8 mouse cellular contexts compared by ENCODE assay signal in genomic region chr6:83161921-83162641, GRCm38 (mm10). TPM values are rescaled to one million over a fixed set of nuclear protein-coding genes. Genes with fewer than 3 reads are reported as not detected.
DNase-seq lines count a peak whose midpoint lies in the region; ATAC-seq lines count a peak whose summit lies in the region.

No protein-coding gene starts in this region.

- peak; percentile 78 for DNase-seq in ES-CJ7 (ENCODE audit: low read depth, low spot score)
- peak; percentile 71 for DNase-seq in adrenal gland, postnatal 14 days
- peak; percentile 78 for DNase-seq in kidney, adult 11 months
- DNase-seq in lung, adult 18-20 months, result peak; percentile 67 to 68
- peak; percentile 21 for DNase-seq in ovary, postnatal 14 days (ENCODE audit: low spot score)
- DNase-seq in spleen, postnatal 14 days (ENCODE audit: low spot score in 2 of 2), result no peak

- under 1% methylated on average over 49 of the region's 49 CpGs for WGBS in forebrain, embryonic 16.5 days

- H3K4me2 ChIP-seq in forebrain, embryonic 16.5 days (ENCODE audit: low read length), result peak overlapping the region; percentile 42

- peaks cover 32% of the 10 kb centered on the region for H3K27me3 ChIP-seq in forebrain, embryonic 16.5 days (replicated peaks; ENCODE audit: control insufficient read depth, insufficient read depth, low read length)

- no peak overlapping the region for H3K27ac ChIP-seq in forebrain, embryonic 16.5 days (ENCODE audit: low read length)

- no peak for ATAC-seq in forebrain, embryonic 16.5 days
- ATAC-seq in megakaryocyte progenitor cell, adult 5-6 weeks (replicated peaks; ENCODE audit: poor library complexity), result no peak

- H3K36me3 ChIP-seq in forebrain, embryonic 16.5 days (ENCODE audit: control insufficient read depth, insufficient read depth), result no peaks in the 10 kb centered on the region

- H3K9me3 ChIP-seq in forebrain, embryonic 16.5 days (ENCODE audit: control insufficient read depth, low read length), result no peaks in the 10 kb centered on the region

- H3K9ac ChIP-seq in forebrain, embryonic 16.5 days (replicated peaks; ENCODE audit: low read depth, low read length), result peak overlapping the region; percentile 30; the same call in 1 of the 2 replicates

- H3K4me3 ChIP-seq in forebrain, embryonic 16.5 days (replicated peaks; ENCODE audit: low read length), result peak overlapping the region; percentile 29

- H3K4me1 ChIP-seq in forebrain, embryonic 16.5 days (replicated peaks; ENCODE audit: control insufficient read depth, insufficient read depth, low read length), result peaks cover 20% of the 10 kb centered on the region

RNA-seq across cellular contexts. Expression of gene Dctn1, which starts 3.6 kb away (rescaled TPM):
- total RNA-seq in adrenal gland, postnatal 14 days (2021), result 102 and 126 TPM in 2 replicates
- 150 and 158 TPM in 2 replicates for polyA plus RNA-seq in forebrain, embryonic 16.5 days (2015; fragmentation: Nextera tagmentation; extraction: Ambion mirVana)
- 50.8 and 51.4 TPM in 2 replicates for total RNA-seq in megakaryocyte progenitor cell, adult 5-6 weeks (2015)
- total RNA-seq in megakaryocyte progenitor cell, adult 5-6 weeks (2017), result 85.9 and 86.2 TPM in 2 replicates

RNA-seq across cellular contexts. Expression of gene 1700003E16Rik, which starts 5.9 kb away (rescaled TPM):
- 0.33 and 0.34 TPM in 2 replicates for total RNA-seq in adrenal gland, postnatal 14 days (2021)
- polyA plus RNA-seq in forebrain, embryonic 16.5 days (2015; fragmentation: Nextera tagmentation; extraction: Ambion mirVana), result 7.8 and 9.4 TPM in 2 replicates
- not detected in 2 replicates for total RNA-seq in megakaryocyte progenitor cell, adult 5-6 weeks (2015)
- not detected in 2 replicates for total RNA-seq in megakaryocyte progenitor cell, adult 5-6 weeks (2017)

RNA-seq across cellular contexts. Expression of gene Wdr54, which starts 5.9 kb away (rescaled TPM):
- total RNA-seq in adrenal gland, postnatal 14 days (2021), result 1.5 and 2.9 TPM in 2 replicates
- polyA plus RNA-seq in forebrain, embryonic 16.5 days (2015; fragmentation: Nextera tagmentation; extraction: Ambion mirVana), result 18.2 and 21.7 TPM in 2 replicates
- 0.57 TPM in 1 of 2 replicates, not detected in the other for total RNA-seq in megakaryocyte progenitor cell, adult 5-6 weeks (2015)
- total RNA-seq in megakaryocyte progenitor cell, adult 5-6 weeks (2017), result under 0.01 and 0.14 TPM in 2 replicates

RNA-seq across cellular contexts. Expression of gene Rtkn, which starts 26.8 kb away (rescaled TPM):
- total RNA-seq in adrenal gland, postnatal 14 days (2021), result 9.1 and 13.6 TPM in 2 replicates
- polyA plus RNA-seq in forebrain, embryonic 16.5 days (2015; fragmentation: Nextera tagmentation; extraction: Ambion mirVana), result 6.9 and 7.4 TPM in 2 replicates
- total RNA-seq in megakaryocyte progenitor cell, adult 5-6 weeks (2015), result 1.9 and 2.4 TPM in 2 replicates
- 2.2 and 2.4 TPM in 2 replicates for total RNA-seq in megakaryocyte progenitor cell, adult 5-6 weeks (2017)

RNA-seq across cellular contexts. Expression of gene Ino80b, which starts 36.9 kb away (rescaled TPM):
- total RNA-seq in adrenal gland, postnatal 14 days (2021), result 19.3 and 22.5 TPM in 2 replicates
- 11.4 and 14.4 TPM in 2 replicates for polyA plus RNA-seq in forebrain, embryonic 16.5 days (2015; fragmentation: Nextera tagmentation; extraction: Ambion mirVana)
- 20.7 and 24.4 TPM in 2 replicates for total RNA-seq in megakaryocyte progenitor cell, adult 5-6 weeks (2015)
- total RNA-seq in megakaryocyte progenitor cell, adult 5-6 weeks (2017), result 35.5 and 44.4 TPM in 2 replicates

Comparison
In these comparisons a context has a peak if more than half of its experiments do, and no peak if none do; other contexts are left out.
1. DNase-seq: peak in ES-CJ7 (single experiment), adrenal gland, postnatal 14 days (single experiment), kidney, adult 11 months (single experiment), lung, adult 18-20 months (2 of 2) and ovary, postnatal 14 days (single experiment); none in spleen, postnatal 14 days (0 of 2).